Mouse (Mus musculus) heart, adult 2 months (tissue): Measurements from ENCODE around the gene Stab2.

ENCODE experiments used
- CTCF ChIP-seq: fragments of 200-600 bp; IDR thresholded peaks from 2 replicates; pipeline ENCODE4 v1.8.1; 2022; ENCODE audit warnings: antibody characterized with exemption, mild to moderate bottlenecking, moderate library complexity
- EP300 ChIP-seq: fragments of 200-500 bp; IDR thresholded peaks from 2 replicates; pipeline ENCODE4 v1.6.1; 2011; ENCODE audit warnings: low read depth, low read length, control low read depth; ENCODE audit not compliant: insufficient read depth
- POLR2A ChIP-seq: fragments of 200-500 bp; IDR thresholded peaks from 2 replicates; pipeline ENCODE4 v1.6.1; 2011; ENCODE audit warnings: mild to moderate bottlenecking, low read depth, low read length, control low read depth; ENCODE audit not compliant: insufficient read depth

DNA sequence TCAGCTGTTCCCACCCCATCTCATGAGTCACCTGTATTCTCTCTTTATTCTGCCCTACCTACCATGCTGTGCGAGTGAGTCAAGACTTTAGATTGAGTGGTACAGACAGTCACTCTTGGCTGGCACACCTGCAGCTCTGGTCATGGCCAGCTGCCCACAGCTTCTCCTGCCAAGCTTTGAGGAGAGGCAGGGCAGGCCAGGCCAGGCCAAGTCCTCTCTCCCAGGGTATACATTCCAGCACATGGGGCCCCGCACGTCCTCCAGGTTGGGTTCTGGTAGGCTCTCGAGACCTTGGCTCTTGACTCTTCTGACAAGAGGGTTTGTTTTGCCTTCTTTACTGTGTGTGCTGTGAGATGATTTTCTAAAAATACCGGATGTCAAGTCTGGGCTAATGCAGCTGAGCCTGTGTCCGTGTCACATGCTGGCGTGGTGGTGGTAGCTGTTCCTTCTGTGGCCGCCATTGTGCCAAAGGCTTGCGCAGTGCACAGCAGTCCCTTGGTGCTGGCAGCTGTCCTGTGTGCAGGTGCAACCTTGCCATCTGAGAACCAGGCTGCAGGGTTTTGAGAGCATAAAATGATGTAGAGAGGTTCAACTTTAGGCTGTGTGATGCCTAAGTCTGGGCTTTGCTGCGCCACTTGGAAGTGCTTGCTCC lies 181.8 kb downstream of the Stab2 start:
- TF ChIP-seq CTCF (no peak), POLR2A (no peak), EP300 (peak; percentile 53; the same call in 1 of the 2 replicates)
